8 mouse cellular contexts compared by ENCODE assay signal in genomic region chr5:67532351-67532750, GRCm38 (mm10).
DNase-seq lines count a peak whose midpoint lies in the region; ATAC-seq lines count a peak whose summit lies in the region.

No protein-coding gene starts in this region.

- DNase-seq in WW6 (ENCODE audit: low read depth, low spot score): peak; percentile 48
- peak; percentile 79 to 83 for DNase-seq in cerebellum, postnatal 36 days
- peak; percentile 73 to 83 for DNase-seq in frontal cortex, postnatal 36 days (ENCODE audit: low spot score in 2 of 2)
- peak; percentile 97 for DNase-seq in hindbrain, embryonic 14.5 days (ENCODE audit: low spot score)
- peak; percentile 69 to 73 for DNase-seq in layer of hippocampus, postnatal 36 days
- peak; percentile 84 for DNase-seq in lung, postnatal 36 days
- DNase-seq in retina, postnatal 1 day: peak; percentile 88
- peak; percentile 86 for DNase-seq in thymus, postnatal 4 days

- no peak overlapping the region for H3K27ac ChIP-seq in hindbrain, embryonic 14.5 days

- no peak overlapping the region for H3K4me3 ChIP-seq in hindbrain, embryonic 14.5 days (replicated peaks; ENCODE audit: low read length)

- peak overlapping the region; percentile 40 for H3K4me2 ChIP-seq in hindbrain, embryonic 14.5 days (replicated peaks)

- ATAC-seq in hindbrain, embryonic 14.5 days (ENCODE audit: low FRiP score): peak; percentile 88

- H3K27me3 ChIP-seq in hindbrain, embryonic 14.5 days (ENCODE audit: control insufficient read depth, insufficient read depth, low read length): no peaks in the 10 kb centered on the region

- 2% methylated on average over 12 of the region's 12 CpGs for WGBS in hindbrain, embryonic 14.5 days

- H3K9ac ChIP-seq in hindbrain, embryonic 14.5 days: no peak overlapping the region

- H3K9me3 ChIP-seq in hindbrain, embryonic 14.5 days (ENCODE audit: control insufficient read depth, low read length): no peaks in the 10 kb centered on the region

- no peaks in the 10 kb centered on the region for H3K4me1 ChIP-seq in hindbrain, embryonic 14.5 days (replicated peaks; ENCODE audit: control insufficient read depth, insufficient read depth, low read length)

- H3K36me3 ChIP-seq in hindbrain, embryonic 14.5 days (replicated peaks; ENCODE audit: control insufficient read depth, insufficient read depth): no peaks in the 10 kb centered on the region
